In genomic region chr1:136130107-136130506, GRCm38 (mm10) we compare ENCODE assay signal across 8 mouse cellular contexts. TPM values are rescaled to one million over a fixed set of nuclear protein-coding genes. Genes with fewer than 3 reads are reported as not detected.
DNase-seq lines count a peak whose midpoint lies in the region; ATAC-seq and TF ChIP-seq lines count a peak whose summit lies in the region.

No protein-coding gene starts in this region.

- peaks cover 76% of the 10 kb centered on the region for H3K4me1 ChIP-seq in heart, embryonic 15.5 days (replicated peaks)
- H3K4me1 ChIP-seq in CH12.LX (ENCODE audit: control insufficient read depth in 1 of 2, insufficient read depth in 2 of 2) = peaks cover 29 to 75% of the 10 kb centered on the region in 2 experiments
- H3K4me1 ChIP-seq in forebrain, embryonic 14.5 days (ENCODE audit: control insufficient read depth, insufficient read depth, low read length) = peaks cover 24% of the 10 kb centered on the region
- H3K4me1 ChIP-seq in liver, embryonic 12.5 days = peaks cover 90% of the 10 kb centered on the region

- H3K36me3 ChIP-seq in heart, embryonic 15.5 days = no peaks in the 10 kb centered on the region
- peaks cover 20 to 36% of the 10 kb centered on the region in 2 experiments for H3K36me3 ChIP-seq in CH12.LX (replicated peaks in 1 of 2; ENCODE audit: control insufficient read depth in 1 of 2, insufficient read depth in 1 of 2, low read length in 1 of 2)
- H3K36me3 ChIP-seq in forebrain, embryonic 14.5 days (ENCODE audit: control insufficient read depth, insufficient read depth, low read length) = no peaks in the 10 kb centered on the region
- H3K36me3 ChIP-seq in liver, embryonic 12.5 days = no peaks in the 10 kb centered on the region

- no peak for TF ChIP-seq RAD21 in CH12.LX (IDR thresholded peaks at IDR 0.05; ENCODE audit: low read depth, low read length)

- no peak for ATAC-seq in heart, embryonic 15.5 days (replicated peaks; ENCODE audit: insufficient number of reproducible peaks, insufficient read depth, low FRiP score, low read depth)
- ATAC-seq in forebrain, embryonic 14.5 days = no peak
- no peak for ATAC-seq in liver, embryonic 12.5 days

- 71% methylated on average over 3 of the region's 3 CpGs for WGBS in heart, embryonic 15.5 days
- WGBS in forebrain, embryonic 14.5 days = 59% methylated on average over 3 of the region's 3 CpGs
- 48% methylated on average over 3 of the region's 3 CpGs for WGBS in liver, embryonic 12.5 days (ENCODE audit: insufficient replicate concordance)

- TF ChIP-seq EP300 in CH12.LX (IDR thresholded peaks at IDR 0.05; ENCODE audit: low read length) = no peak; the same call in 1 of the 2 replicates

- no peak for DNase-seq in heart, postnatal 36 days
- peak; percentile 65 for DNase-seq in CH12.LX (ENCODE audit: extremely low read depth)
- no peak for DNase-seq in forebrain, embryonic 14.5 days (ENCODE audit: low spot score)
- DNase-seq in spleen, adult 12 weeks (ENCODE audit: low spot score) = no peak
- DNase-seq in gastrocnemius, adult 8-10 months (ENCODE audit: low spot score in 2 of 2) = no peak
- DNase-seq in heart, postnatal 10 days = no peak

- H3K4me2 ChIP-seq in heart, embryonic 15.5 days = peak overlapping the region; percentile 100; the same call in 1 of the 2 replicates
- H3K4me2 ChIP-seq in CH12.LX (ENCODE audit: insufficient read depth, low read depth, poor library complexity, severe bottlenecking) = peak overlapping the region; percentile 86
- H3K4me2 ChIP-seq in forebrain, embryonic 14.5 days (ENCODE audit: low read length) = peak overlapping the region; percentile 73
- H3K4me2 ChIP-seq in liver, embryonic 12.5 days = peak overlapping the region; percentile 99; the same call in 1 of the 2 replicates

- no peak for TF ChIP-seq POLR2A in CH12.LX (IDR thresholded peaks at IDR 0.05; ENCODE audit: low read depth, low read length)

- H3K79me2 ChIP-seq in CH12.LX (replicated peaks; ENCODE audit: control insufficient read depth, extremely low read depth, insufficient read depth, poor library complexity, severe bottlenecking) = peaks cover 14% of the 10 kb centered on the region

- dilution Hi-C loops in CH12.LX (cut with MboI; ENCODE audit: extremely low pct_ligation_motif_present, extremely low pct_unique_long_range_greater_than_20kb, low sequenced_read_pairs) = no loop called here

- peaks cover 4% of the 10 kb centered on the region; the same call in 1 of the 2 replicates for H3K27me3 ChIP-seq in heart, embryonic 15.5 days
- no peaks in the 10 kb centered on the region for H3K27me3 ChIP-seq in CH12.LX (replicated peaks)
- no peaks in the 10 kb centered on the region for H3K27me3 ChIP-seq in forebrain, embryonic 14.5 days (replicated peaks; ENCODE audit: control insufficient read depth, insufficient read depth, low read length)
- peaks cover 10% of the 10 kb centered on the region for H3K27me3 ChIP-seq in liver, embryonic 12.5 days (replicated peaks)

- no peak overlapping the region for H3K4me3 ChIP-seq in heart, embryonic 15.5 days
- H3K4me3 ChIP-seq in CH12.LX (replicated peaks in 1 of 3; ENCODE audit: low read depth in 2 of 3, low read length in 2 of 3, poor library complexity in 1 of 3) = peak overlapping the region; percentile 69 to 95 (median 93)
- H3K4me3 ChIP-seq in forebrain, embryonic 14.5 days (ENCODE audit: low read depth, low read length) = 0 out of 2 replicates have a peak overlapping the region, but pooled peaks have one; percentile 96
- no peak overlapping the region for H3K4me3 ChIP-seq in liver, embryonic 12.5 days

- no peak overlapping the region for H3K9ac ChIP-seq in heart, embryonic 15.5 days
- peak overlapping the region; percentile 94 for H3K9ac ChIP-seq in CH12.LX (ENCODE audit: insufficient read depth, low read depth)
- peak overlapping the region; percentile 18; the same call in 1 of the 2 replicates for H3K9ac ChIP-seq in forebrain, embryonic 14.5 days (ENCODE audit: low read length)
- H3K9ac ChIP-seq in liver, embryonic 12.5 days = no peak overlapping the region

- H3K9me3 ChIP-seq in heart, embryonic 15.5 days (replicated peaks) = no peaks in the 10 kb centered on the region
- no peaks in the 10 kb centered on the region for H3K9me3 ChIP-seq in CH12.LX (replicated peaks; ENCODE audit: low read length)
- H3K9me3 ChIP-seq in forebrain, embryonic 14.5 days (replicated peaks; ENCODE audit: control insufficient read depth, low read length) = no peaks in the 10 kb centered on the region
- H3K9me3 ChIP-seq in liver, embryonic 12.5 days (replicated peaks) = no peaks in the 10 kb centered on the region

- TF ChIP-seq CTCF in CH12.LX (conservative IDR thresholded peaks at IDR 0.05 in 1 of 2, IDR thresholded peaks at IDR 0.05 in 1 of 2; ENCODE audit: low read depth in 2 of 2, low read length in 2 of 2) = no peak

- intact Hi-C loops in heart, postnatal 36 days (cut with DNase I) = no loop called here
- intact Hi-C loops in heart, postnatal 10 days (cut with DNase I) = no loop called here

- in situ Hi-C loops in CH12.LX (cut with MboI; ENCODE audit: low pct_ligation_motif_present, low pct_unique_long_range_greater_than_20kb, low sequenced_read_pairs) = loop anchor here (10.0 kb wide), 1 partner anchor 365 kb away; the partner anchor contains the start of gene Phlda3

- H3K27ac ChIP-seq in heart, embryonic 15.5 days = no peak overlapping the region
- H3K27ac ChIP-seq in CH12.LX (ENCODE audit: insufficient read depth, low read depth) = peak overlapping the region; percentile 77
- H3K27ac ChIP-seq in forebrain, embryonic 14.5 days (ENCODE audit: low read depth, low read length) = no peak overlapping the region
- H3K27ac ChIP-seq in liver, embryonic 12.5 days = no peak overlapping the region

TF ChIP-seq in CH12.LX, 34 proteins besides CTCF, POLR2A, EP300 and RAD21:
- TF ChIP-seq TCF12 (IDR thresholded peaks at IDR 0.05; ENCODE audit: low read depth, low read length) (peak; percentile 69), MAX (IDR thresholded peaks at IDR 0.05; ENCODE audit: low read length) (no peak), USF2 (conservative IDR thresholded peaks at IDR 0.05; ENCODE audit: low read depth, low read length) (no peak), IRF4 (IDR thresholded peaks at IDR 0.05; ENCODE audit: low read depth, low read length) (peak; percentile 45; the same call in 1 of the 2 replicates), NELFE (IDR thresholded peaks at IDR 0.05; ENCODE audit: low read depth, low read length) (peak; percentile 31; the same call in 1 of the 2 replicates), KAT2A (IDR thresholded peaks at IDR 0.05; ENCODE audit: insufficient replicate concordance, low read length) (peak; percentile 17; the same call in 1 of the 2 replicates), MEF2A (IDR thresholded peaks at IDR 0.05; ENCODE audit: borderline replicate concordance, low read depth, low read length) (peak; percentile 22; the same call in 1 of the 2 replicates), MAFK (IDR thresholded peaks at IDR 0.05; ENCODE audit: insufficient replicate concordance, low read length) (no peak), MYC (IDR thresholded peaks at IDR 0.05; ENCODE audit: low read depth, low read length) (peak; percentile 39; the same call in 1 of the 2 replicates), SIN3A (IDR thresholded peaks at IDR 0.05; ENCODE audit: low read length) (peak; percentile 22; the same call in 1 of the 2 replicates), ETS1 (conservative IDR thresholded peaks at IDR 0.05; ENCODE audit: low read depth, low read length) (peak; percentile 43; the same call in 1 of the 2 replicates), CHD2 (IDR thresholded peaks at IDR 0.05; ENCODE audit: low read length) (peak; percentile 76), MAZ (IDR thresholded peaks at IDR 0.05; ENCODE audit: low read depth, low read length) (0 out of 2 replicates have a peak, but pooled peaks have one; percentile 17)

RNA-seq across cellular contexts. Expression of gene Kif21b, which starts 1.1 kb away (rescaled TPM):
- 0.87 and 2.3 TPM in 2 replicates for polyA plus RNA-seq in heart, embryonic 15.5 days (2015; fragmentation: Nextera tagmentation; extraction: Ambion mirVana)
- total RNA-seq in heart, postnatal 36 days (2021) = under 1 TPM; 0.92 to 0.95 TPM
- total RNA-seq in CH12.LX (2012; rRNA removed) (21.1 and 26.2 TPM in 2 replicates), CH12.LX (2014; rRNA removed) (6.0 and 7.3 TPM in 2 replicates)
- polyA plus RNA-seq in CH12.LX (2012; ENCODE audit: insufficient read length, low read depth) = 22.6 and 32.4 TPM in 2 replicates
- polyA plus RNA-seq in forebrain, embryonic 14.5 days (2014; fragmentation: Nextera tagmentation; extraction: Ambion mirVana) = 52.4 and 61.5 TPM in 2 replicates
- 2.9 and 3.6 TPM in 2 replicates for polyA plus RNA-seq in liver, embryonic 12.5 days (2016; fragmentation: Nextera tagmentation; extraction: Ambion mirVana)
- total RNA-seq in gastrocnemius, adult 8-10 months (2022) = under 1 TPM; 0.31 to 0.70 (median 0.34) TPM
- total RNA-seq in heart, postnatal 10 days (2021) = 1 to 10 TPM; 1.3 to 1.6 TPM

Comparison
In these comparisons a context has a peak if more than half of its experiments do, and no peak if none do; other contexts are left out.
1. H3K4me3 ChIP-seq: peak in CH12.LX (3 of 3) and forebrain, embryonic 14.5 days (single experiment); none in heart, embryonic 15.5 days (single experiment) and liver, embryonic 12.5 days (single experiment).
2. H3K9ac ChIP-seq: peak in CH12.LX (single experiment) and forebrain, embryonic 14.5 days (single experiment); none in heart, embryonic 15.5 days (single experiment) and liver, embryonic 12.5 days (single experiment).
3. Peak in every context shown above with its lines, with median percentiles within 50 percentile points of each other: H3K4me2 ChIP-seq.